Mouse (Mus musculus) G1E (cell line): ENCODE results near the gene Fbxw11.

Source experiments
- CTCF ChIP-seq: IDR thresholded peaks from 2 replicates; pipeline ENCODE4 v1.5.1; 2012; ENCODE audit warnings: low read depth, low read length, inconsistent platforms, mixed read lengths
- GATA2 ChIP-seq: IDR thresholded peaks from 2 replicates; pipeline ENCODE4 v1.6.1; 2012; ENCODE audit warnings: low read depth, low read length, inconsistent platforms, borderline replicate concordance
- POLR2AphosphoS5 ChIP-seq: IDR thresholded peaks from 2 replicates; pipeline ENCODE4 v1.6.1; 2012; ENCODE audit warnings: low read depth, low read length, inconsistent platforms; ENCODE audit not compliant: insufficient replicate concordance
- TAL1 ChIP-seq: conservative IDR thresholded peaks from 2 replicates; pipeline ENCODE4 v1.6.1; 2012; ENCODE audit warnings: low read depth, low read length, inconsistent platforms, mixed read lengths

- no peak for TF ChIP-seq CTCF
- no peak for TF ChIP-seq GATA2
- TF ChIP-seq TAL1, result no peak
- TF ChIP-seq POLR2AphosphoS5, result no peak
Observed at GRCm38 (mm10) chr11:32736371-32736770, 93.8 kb downstream of the Fbxw11 start.
